Mouse (Mus musculus) olfactory bulb, adult 2 months (tissue): Measurements from ENCODE around the gene Stxbp6. TPM values are rescaled to one million over a fixed set of nuclear protein-coding genes. Genes with fewer than 3 reads are reported as not detected.

Experiments
- H3K27ac ChIP-seq: fragments of 200-500 bp; 2 replicates; pipeline ENCODE4 v1.5.1; 2012; ENCODE audit warnings: low read depth, low read length; ENCODE audit not compliant: insufficient read depth
- H3K4me1 ChIP-seq: fragments of 200-500 bp; 2 replicates; pipeline ENCODE4 v1.6.1; 2012; ENCODE audit warnings: low read length; ENCODE audit not compliant: control insufficient read depth, insufficient read depth
- H3K4me3 ChIP-seq: fragments of 200-500 bp; 2 replicates; pipeline ENCODE4 v1.5.1; 2012; ENCODE audit warnings: mild to moderate bottlenecking, low read depth, low read length, moderate library complexity; ENCODE audit not compliant: insufficient read depth
- CTCF ChIP-seq: fragments of 200-500 bp; IDR thresholded peaks from 2 replicates; pipeline ENCODE4 v1.5.1; 2012; ENCODE audit warnings: low read depth, mild to moderate bottlenecking, low read length, moderate library complexity; ENCODE audit not compliant: insufficient read depth
- POLR2A ChIP-seq: fragments of 200-500 bp; IDR thresholded peaks from 2 replicates; pipeline ENCODE4 v1.6.1; 2012; ENCODE audit warnings: mild to moderate bottlenecking, low read depth, low read length, moderate library complexity; ENCODE audit not compliant: insufficient read depth
- WGBS: fragments of 180-500 bp; shearing (Covaris S2); methylation state at CpG from one replicate; pipeline ENCODE4 v1.1.7; 2018; 5-methylcytosine and 5-hydroxymethylcytosine counted together
- polyA plus RNA-seq: library from polyadenylated mRNA; stranded (reverse); fragments of >200 nt; gene quantifications from 2 replicates; pipeline ENCODE4 v1.2.4, GENCODE M21; 2012; ENCODE audit warnings: low replicate concordance; ENCODE audit not compliant: missing spikeins, insufficient read depth, insufficient read length

Stxbp6 gene
- polyA plus RNA-seq, 1 experiment = 208 TPM

GRCm38 (mm10) chr12:44992847-44993246, 81.7 kb downstream of the Stxbp6 start:
- Histone ChIP-seq H3K4me3 (no peak overlapping the region), H3K4me1 (peaks cover 9% of the 10 kb centered on the region), H3K27ac (0 out of 2 replicates have a peak overlapping the region, but pooled peaks have one; percentile 6)
- WGBS = 88% methylated on average over 4 of the region's 4 CpGs
- TF ChIP-seq POLR2A (no peak), CTCF (no peak)

GRCm38 (mm10) chr12:44990379-44990778, 84.1 kb downstream of the Stxbp6 start:
- 23% methylated on average over 9 of the region's 9 CpGs for WGBS
- TF ChIP-seq POLR2A (no peak), CTCF (no peak)

DNA sequence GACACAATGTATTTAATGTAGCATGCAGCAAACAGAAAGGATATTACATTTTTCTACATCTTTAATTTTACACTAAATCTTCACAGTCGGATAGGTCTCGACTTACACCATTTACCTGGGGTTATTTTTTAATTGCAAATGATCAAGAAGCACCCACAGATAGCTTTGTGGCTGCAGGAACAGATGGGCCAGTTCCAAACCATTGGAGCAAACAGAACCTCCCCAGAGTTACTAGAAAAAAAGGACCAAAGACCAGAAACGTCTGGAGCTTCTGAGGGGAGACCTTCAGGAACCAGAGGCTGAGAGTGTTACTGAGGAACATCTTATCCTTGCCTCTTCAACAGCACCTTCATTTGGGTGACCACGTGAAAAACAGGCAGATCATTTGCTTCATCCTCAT, 85.5 kb downstream of the Stxbp6 start:
- peak overlapping the region; percentile 17; the same call in 1 of the 2 replicates for H3K27ac ChIP-seq
- H3K4me3 ChIP-seq = no peak overlapping the region
- peaks cover 9% of the 10 kb centered on the region for H3K4me1 ChIP-seq
- WGBS = 85% methylated on average over 4 of the region's 4 CpGs
- TF ChIP-seq CTCF (no peak), POLR2A (no peak)

More at GRCm38 (mm10) chr12:44990379-44990778, 84.1 kb downstream of the Stxbp6 start:
- no peak overlapping the region for H3K4me3 ChIP-seq
- H3K4me1 ChIP-seq = peaks cover 9% of the 10 kb centered on the region
- H3K27ac ChIP-seq = peak overlapping the region; percentile 79

- Histone ChIP-seq H3K27ac (no peak overlapping the region), H3K4me1 (peaks cover 7% of the 10 kb centered on the region), H3K4me3 (no peak overlapping the region)
- WGBS = 28% methylated on average over 1 of the region's 1 CpGs
- TF ChIP-seq CTCF = no peak
- no peak for TF ChIP-seq POLR2A
Observed at GRCm38 (mm10) chr12:44987762-44988161, 86.7 kb downstream of the Stxbp6 start.

DNA sequence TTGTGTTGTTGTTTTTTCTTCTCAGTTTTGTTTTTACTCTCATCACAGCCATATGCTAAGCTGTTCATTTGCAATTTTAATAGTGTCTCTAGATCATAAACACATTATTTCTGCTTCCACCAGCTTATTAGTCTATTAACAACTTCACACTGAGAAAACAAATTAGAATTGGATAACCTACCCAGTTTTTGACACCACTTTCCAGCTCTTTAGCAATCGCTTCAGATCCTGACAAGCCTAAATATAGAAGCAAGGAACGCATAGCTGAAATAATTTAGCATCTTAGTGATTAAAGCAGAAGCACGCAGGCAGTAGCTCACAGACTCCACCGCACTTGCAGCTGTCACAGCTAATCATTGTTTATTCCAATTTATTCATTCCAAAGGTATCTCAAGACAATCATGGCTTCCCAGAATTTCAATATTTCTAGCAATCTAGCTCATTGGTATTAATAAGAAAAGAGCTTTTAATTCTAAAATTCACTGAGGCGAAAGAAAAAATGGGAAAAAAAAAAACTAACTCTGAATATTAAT, 95.1 kb downstream of the Stxbp6 start:
- WGBS = 44% methylated on average over 5 of the region's 5 CpGs
- Histone ChIP-seq H3K27ac (no peak overlapping the region), H3K4me3 (no peak overlapping the region), H3K4me1 (0 out of 2 replicates have a peak, but pooled peaks cover 2% of the 10 kb centered on the region)
- no peak for TF ChIP-seq CTCF
- TF ChIP-seq POLR2A = no peak

GRCm38 (mm10) chr12:44975266-44975665, 99.2 kb downstream of the Stxbp6 start:
- TF ChIP-seq POLR2A (no peak), CTCF (no peak)
- H3K27ac ChIP-seq = no peak overlapping the region
- H3K4me1 ChIP-seq = 0 out of 2 replicates have a peak, but pooled peaks cover 2% of the 10 kb centered on the region
- WGBS = 79% methylated on average over 3 of the region's 3 CpGs
- H3K4me3 ChIP-seq = no peak overlapping the region

GRCm38 (mm10) chr12:44971477-44971876, 103.0 kb downstream of the Stxbp6 start:
- no peak overlapping the region for H3K4me3 ChIP-seq
- no peak overlapping the region for H3K27ac ChIP-seq
- no peak for TF ChIP-seq CTCF
- no peak for TF ChIP-seq POLR2A
- H3K4me1 ChIP-seq = no peaks in the 10 kb centered on the region
- WGBS = 94% methylated on average over 2 of the region's 2 CpGs

DNA sequence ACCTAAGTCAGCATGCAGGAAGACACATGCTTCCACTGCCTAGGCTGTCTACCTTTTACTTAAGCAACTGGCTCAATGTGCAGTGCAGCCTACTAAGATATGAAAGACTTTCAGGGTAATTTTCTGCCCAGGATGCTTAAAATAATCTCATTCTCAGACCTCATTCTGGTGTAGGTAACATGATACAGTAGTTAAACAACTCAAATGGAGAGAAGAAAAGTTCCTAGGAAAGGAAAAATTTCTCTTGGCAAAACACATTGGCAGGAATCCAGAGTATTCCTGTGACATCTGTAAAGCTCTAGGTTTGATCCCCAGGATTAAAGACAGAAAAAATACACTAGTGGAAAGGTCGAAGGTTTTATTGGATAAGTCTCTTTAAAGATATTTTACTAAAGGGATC, 107.1 kb downstream of the Stxbp6 start:
- WGBS = 71% methylated on average over 1 of the region's 1 CpGs
- TF ChIP-seq POLR2A (no peak), CTCF (no peak)
- Histone ChIP-seq H3K4me1 (no peaks in the 10 kb centered on the region), H3K27ac (no peak overlapping the region), H3K4me3 (no peak overlapping the region)

DNA sequence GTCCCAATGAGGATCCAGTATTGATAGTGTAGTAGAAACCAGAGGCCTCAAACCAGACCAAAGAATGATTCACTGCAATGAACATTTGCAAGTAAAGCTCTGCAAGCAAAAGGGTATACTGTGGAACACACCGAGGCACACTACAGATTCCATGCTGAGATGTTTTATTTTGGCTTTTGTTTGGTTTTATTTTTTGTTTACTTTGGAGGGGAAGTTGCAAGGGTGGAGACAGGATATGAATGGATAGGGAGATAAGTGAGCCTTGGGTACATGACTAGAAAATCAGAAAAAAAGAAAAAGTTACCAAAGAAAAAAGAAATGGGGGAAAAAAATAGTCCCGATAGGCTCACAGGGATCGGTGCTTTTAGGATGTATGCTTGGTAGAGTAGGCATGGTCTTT, 117.0 kb downstream of the Stxbp6 start:
- TF ChIP-seq POLR2A = no peak
- no peak for TF ChIP-seq CTCF
- Histone ChIP-seq H3K4me3 (no peak overlapping the region), H3K4me1 (no peaks in the 10 kb centered on the region), H3K27ac (no peak overlapping the region)
- WGBS = 89% methylated on average over 3 of the region's 3 CpGs

DNA sequence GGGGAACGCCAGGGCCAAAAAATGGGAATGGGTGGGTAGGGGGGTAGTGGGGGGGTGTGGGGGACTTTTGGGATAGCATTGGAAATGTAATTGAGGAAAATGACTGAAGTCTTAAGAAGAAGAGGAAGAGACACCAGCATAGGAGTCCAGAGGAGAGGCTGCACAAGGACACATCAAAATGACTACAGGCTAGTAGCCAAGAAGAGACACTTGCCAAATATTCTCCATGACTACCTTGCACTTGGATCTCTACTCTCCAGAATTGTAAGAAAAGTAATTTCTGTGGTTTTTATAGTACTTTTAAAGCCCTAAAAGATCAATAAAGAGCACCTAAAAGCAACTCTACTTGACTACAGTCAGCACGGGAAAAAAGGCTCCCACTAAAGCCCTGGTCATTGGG, 121.4 kb downstream of the Stxbp6 start:
- no peaks in the 10 kb centered on the region for H3K4me1 ChIP-seq
- H3K27ac ChIP-seq = no peak overlapping the region
- WGBS = 85% methylated on average over 2 of the region's 2 CpGs

More for the DNA sequence above, 121.4 kb downstream of the Stxbp6 start:
- TF ChIP-seq CTCF = no peak
- no peak for TF ChIP-seq POLR2A
- no peak overlapping the region for H3K4me3 ChIP-seq
